Mouse (Mus musculus) testis, adult 2 months (tissue): ENCODE results near the gene Plvap.

ENCODE experiments used
- CTCF ChIP-seq: fragments of 200-500 bp; IDR thresholded peaks from 2 replicates; pipeline ENCODE4 v1.5.1; 2012; ENCODE audit warnings: low read depth, mild to moderate bottlenecking, inconsistent platforms, low read length, moderate library complexity; ENCODE audit not compliant: control insufficient read depth, insufficient read depth, insufficient replicate concordance
- POLR2A ChIP-seq: fragments of 200-500 bp; IDR thresholded peaks from 2 replicates; pipeline ENCODE4 v1.6.1; 2012; ENCODE audit warnings: low read depth, mild to moderate bottlenecking, inconsistent platforms, low read length, moderate library complexity; ENCODE audit not compliant: control insufficient read depth

GRCm38 (mm10) chr8:71554001-71554400 lies 42.4 kb upstream of the Plvap start:
- no peak for TF ChIP-seq POLR2A
- no peak for TF ChIP-seq CTCF
